Mouse (Mus musculus): ENCODE measurements around the gene Rps6kl1. TPM values are rescaled to one million over a fixed set of nuclear protein-coding genes. Genes with fewer than 3 reads are reported as not detected.

Gene Rps6kl1
- total RNA-seq (2017) = 0.19 TPM in 1 of 3 replicates, not detected in the others

- 0 out of 2 replicates have a peak, but pooled peaks have one; percentile 19 for ATAC-seq (replicated peaks; ENCODE audit: insufficient number of reproducible peaks, low FRiP score, low TSS enrichment, poor library complexity, severe bottlenecking)
These were observed at the start of gene Rps6kl1 for GRCm38 (mm10) chr12:85151002-85151774. Gene Rps6kl1 (minus strand): TSS chr12:85151264.

DNA sequence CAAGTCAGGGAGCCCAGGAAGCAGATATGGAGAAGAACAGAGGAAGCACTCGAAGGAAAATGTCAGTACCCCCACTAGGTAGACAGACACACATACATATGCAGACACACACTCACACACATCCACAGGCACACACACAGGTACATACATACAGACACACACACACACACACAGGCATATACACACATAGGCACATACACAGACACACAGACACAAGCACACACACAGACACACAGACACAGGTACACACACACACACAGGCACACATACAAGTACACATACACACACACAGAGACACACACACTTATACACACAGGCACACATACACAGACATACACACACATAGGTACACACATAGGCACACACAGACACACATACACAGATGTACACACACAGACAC, 48.9 kb upstream of the Rps6kl1 start:
- ATAC-seq (replicated peaks; ENCODE audit: insufficient number of reproducible peaks, low FRiP score, low TSS enrichment, poor library complexity, severe bottlenecking) = no peak

DNA sequence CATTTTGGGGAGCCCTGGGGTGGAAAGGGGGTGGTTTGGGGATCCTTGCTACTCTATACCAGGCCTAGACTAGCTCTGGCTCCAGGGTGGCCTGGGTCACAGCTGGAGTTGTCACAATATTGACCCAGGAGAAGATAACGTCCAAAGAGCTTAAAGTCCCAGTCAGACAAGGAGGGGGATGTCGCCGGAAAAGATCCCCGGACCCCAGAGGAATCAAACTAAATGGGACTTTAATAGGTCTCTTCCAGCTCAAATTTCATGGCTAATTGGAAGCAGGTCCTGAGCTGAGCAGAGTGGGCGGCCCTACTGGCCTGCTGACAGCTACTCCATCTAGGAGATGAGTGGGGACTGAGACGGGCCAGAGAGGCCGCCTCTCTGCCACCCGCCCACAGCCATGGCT, 46.9 kb upstream of the Rps6kl1 start:
- ATAC-seq (replicated peaks; ENCODE audit: insufficient number of reproducible peaks, low FRiP score, low TSS enrichment, poor library complexity, severe bottlenecking) = no peak

- ATAC-seq (replicated peaks; ENCODE audit: insufficient number of reproducible peaks, low FRiP score, low TSS enrichment, poor library complexity, severe bottlenecking) = no peak
These were observed 46.3 kb upstream of the Rps6kl1 start for GRCm38 (mm10) chr12:85197371-85197770.

DNA sequence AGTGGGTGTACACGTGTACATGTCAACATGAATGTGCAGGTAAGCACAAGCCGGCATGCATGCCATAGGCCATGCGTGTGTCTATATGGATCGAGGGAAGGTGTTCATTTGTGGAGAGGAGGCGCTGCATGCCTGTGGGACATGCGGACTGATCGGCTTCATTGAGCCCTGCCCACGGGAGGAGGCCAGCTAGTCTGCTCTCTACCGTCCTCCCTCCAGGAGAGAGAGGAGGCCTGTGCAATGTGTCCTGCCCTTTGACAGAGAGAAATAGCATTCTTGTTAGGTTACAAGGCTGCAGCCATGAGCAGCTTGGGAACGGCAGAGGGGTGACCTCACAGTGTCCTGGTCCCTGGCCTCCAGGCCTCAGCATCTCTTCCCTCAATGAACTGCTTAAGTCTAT, 45.1 kb upstream of the Rps6kl1 start:
- ATAC-seq (replicated peaks; ENCODE audit: insufficient number of reproducible peaks, low FRiP score, low TSS enrichment, poor library complexity, severe bottlenecking) = no peak

- no peak for ATAC-seq (replicated peaks; ENCODE audit: insufficient number of reproducible peaks, low FRiP score, low TSS enrichment, poor library complexity, severe bottlenecking)
These were observed 44.0 kb upstream of the Rps6kl1 start for GRCm38 (mm10) chr12:85195086-85195485.

GRCm38 (mm10) chr12:85194623-85195018, 43.6 kb upstream of the Rps6kl1 start:
- ATAC-seq (replicated peaks; ENCODE audit: insufficient number of reproducible peaks, low FRiP score, low TSS enrichment, poor library complexity, severe bottlenecking) = no peak

- ATAC-seq (replicated peaks; ENCODE audit: insufficient number of reproducible peaks, low FRiP score, low TSS enrichment, poor library complexity, severe bottlenecking) = no peak
These were observed 43.0 kb upstream of the Rps6kl1 start for GRCm38 (mm10) chr12:85193923-85194622.

- no peak for ATAC-seq (replicated peaks; ENCODE audit: insufficient number of reproducible peaks, low FRiP score, low TSS enrichment, poor library complexity, severe bottlenecking)
These were observed 42.1 kb upstream of the Rps6kl1 start for GRCm38 (mm10) chr12:85193146-85193545.

GRCm38 (mm10) chr12:85192461-85193108, 41.5 kb upstream of the Rps6kl1 start:
- ATAC-seq (replicated peaks; ENCODE audit: insufficient number of reproducible peaks, low FRiP score, low TSS enrichment, poor library complexity, severe bottlenecking) = peak; percentile 65

DNA sequence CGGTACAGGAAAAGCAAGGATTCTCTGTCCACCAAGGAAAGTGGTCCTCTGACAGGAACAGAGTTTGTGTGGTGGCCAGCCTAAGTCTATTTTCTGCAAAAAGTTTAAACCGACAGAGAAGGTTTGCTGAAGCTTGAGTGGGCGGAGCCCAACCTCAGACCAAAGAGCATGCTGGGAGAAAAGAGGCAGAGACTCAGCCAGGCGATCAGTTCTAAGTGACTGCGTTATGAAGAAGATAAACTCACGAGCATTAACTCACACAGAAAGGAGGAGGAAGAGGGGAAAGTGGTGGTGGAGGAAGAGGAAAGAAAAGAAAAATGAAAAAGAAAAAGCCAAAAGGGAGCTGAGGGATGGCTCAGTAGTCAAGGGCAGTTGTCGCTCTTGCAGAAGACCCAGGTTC, 39.2 kb upstream of the Rps6kl1 start:
- no peak for ATAC-seq (replicated peaks; ENCODE audit: insufficient number of reproducible peaks, low FRiP score, low TSS enrichment, poor library complexity, severe bottlenecking)

DNA sequence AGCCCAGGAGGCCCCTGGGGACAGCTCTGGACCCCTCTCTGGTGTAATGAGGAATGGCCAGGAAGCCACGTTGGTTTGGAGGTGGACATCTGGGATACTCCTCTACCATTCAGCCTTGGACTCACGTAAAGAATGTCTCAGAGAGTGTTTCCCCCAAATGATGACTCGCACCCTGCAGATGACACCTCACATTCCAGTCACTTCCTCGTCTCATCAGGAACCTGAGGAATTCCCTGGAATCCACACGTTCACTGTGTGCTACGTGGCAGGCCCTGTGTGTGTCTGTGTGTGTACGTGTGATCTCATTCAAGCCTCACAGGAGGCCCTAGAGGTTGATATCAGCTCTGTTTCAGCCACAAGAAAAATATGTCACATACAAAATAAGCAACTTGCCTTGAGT, 35.3 kb upstream of the Rps6kl1 start:
- ATAC-seq (replicated peaks; ENCODE audit: insufficient number of reproducible peaks, low FRiP score, low TSS enrichment, poor library complexity, severe bottlenecking) = no peak

GRCm38 (mm10) chr12:85185810-85186209, 34.7 kb upstream of the Rps6kl1 start:
- no peak for ATAC-seq (replicated peaks; ENCODE audit: insufficient number of reproducible peaks, low FRiP score, low TSS enrichment, poor library complexity, severe bottlenecking)

GRCm38 (mm10) chr12:85184118-85184517, 33.1 kb upstream of the Rps6kl1 start:
- no peak for ATAC-seq (replicated peaks; ENCODE audit: insufficient number of reproducible peaks, low FRiP score, low TSS enrichment, poor library complexity, severe bottlenecking)

DNA sequence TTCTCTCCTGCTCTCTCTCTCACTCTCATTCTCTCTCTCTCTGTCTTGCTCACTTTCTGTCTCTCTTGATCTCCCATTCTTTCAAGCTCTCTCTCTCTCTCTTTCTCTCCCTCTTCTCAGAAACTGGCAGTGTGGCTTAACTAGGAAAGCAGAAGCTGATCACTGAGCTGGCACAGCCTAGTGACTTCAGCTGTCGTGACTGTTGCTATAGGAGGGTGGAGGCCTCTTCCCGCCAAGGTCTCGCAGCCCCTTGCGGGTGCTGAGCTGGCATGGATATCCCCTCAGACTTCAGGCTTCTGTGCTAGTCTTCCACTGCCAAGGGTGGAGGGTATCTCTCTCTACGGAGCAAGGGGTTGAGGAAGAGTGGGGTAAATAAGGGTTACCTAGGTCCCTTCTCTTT, 31.8 kb upstream of the Rps6kl1 start:
- ATAC-seq (replicated peaks; ENCODE audit: insufficient number of reproducible peaks, low FRiP score, low TSS enrichment, poor library complexity, severe bottlenecking) = no peak

DNA sequence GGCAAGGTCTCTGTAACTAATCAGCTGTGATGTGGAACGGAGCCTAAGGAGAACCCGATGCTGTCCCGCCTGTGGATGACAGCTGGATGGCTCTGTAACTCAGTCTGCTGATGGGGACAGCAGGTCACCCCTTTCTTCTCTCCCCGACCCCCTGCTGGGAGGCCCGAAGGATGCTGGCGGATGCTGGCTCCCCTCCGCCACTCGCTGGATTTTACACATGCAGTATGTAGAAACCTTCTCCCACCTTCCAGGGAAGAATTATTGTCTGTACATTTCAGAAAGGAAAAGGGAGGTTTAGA, 31.2 kb upstream of the Rps6kl1 start:
- ATAC-seq (replicated peaks; ENCODE audit: insufficient number of reproducible peaks, low FRiP score, low TSS enrichment, poor library complexity, severe bottlenecking) = no peak

- no peak for ATAC-seq (replicated peaks; ENCODE audit: insufficient number of reproducible peaks, low FRiP score, low TSS enrichment, poor library complexity, severe bottlenecking)
These were observed 30.6 kb upstream of the Rps6kl1 start for GRCm38 (mm10) chr12:85181475-85182344.

DNA sequence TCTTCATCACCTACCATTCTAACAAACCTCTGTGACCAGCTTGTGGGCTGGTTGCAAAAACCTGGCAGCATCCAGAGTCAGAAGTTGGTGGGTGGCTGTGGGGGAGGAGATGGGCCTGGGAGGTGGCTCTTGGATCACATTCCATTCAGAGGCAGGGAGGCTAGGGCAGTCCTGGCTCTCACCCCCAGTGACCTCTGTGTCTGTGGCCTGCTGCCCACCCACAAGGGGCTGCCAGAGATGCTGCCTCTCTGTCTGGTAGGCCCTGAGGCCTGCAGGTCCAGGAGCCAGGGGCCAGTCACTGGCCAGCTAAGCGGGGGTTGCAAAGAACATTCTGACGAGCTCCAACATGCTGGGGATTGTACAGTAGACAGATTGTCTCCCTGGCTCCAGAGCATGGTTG, 27.2 kb upstream of the Rps6kl1 start:
- ATAC-seq (replicated peaks; ENCODE audit: insufficient number of reproducible peaks, low FRiP score, low TSS enrichment, poor library complexity, severe bottlenecking) = no peak

DNA sequence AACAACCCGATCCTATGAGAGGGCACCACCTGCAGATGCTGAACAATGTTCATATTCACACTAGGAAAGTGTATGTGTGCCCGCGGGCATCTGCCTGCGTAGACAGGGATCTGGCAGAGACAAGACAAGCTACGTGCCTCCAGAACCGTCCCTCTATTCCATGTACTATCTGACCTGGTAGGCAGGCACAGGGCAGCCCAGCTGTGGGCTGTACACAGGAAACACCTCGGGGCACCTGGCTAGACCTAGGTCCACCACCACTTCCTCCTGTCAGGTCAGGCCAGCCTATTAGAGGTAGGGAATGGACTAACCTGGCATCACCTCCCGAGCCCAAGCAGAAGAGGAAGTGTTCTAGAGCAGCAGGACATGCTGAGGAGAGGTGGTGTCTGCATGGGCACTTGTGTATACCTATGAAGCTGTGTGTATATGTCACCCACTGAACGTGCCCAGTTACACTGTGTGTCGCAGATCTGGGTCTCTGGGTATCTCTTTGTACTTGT, 26.7 kb upstream of the Rps6kl1 start, which contains the start of gene Pgf:
Pgf (minus strand) TSS at position 51 of the 500 bp plus-strand sequence.
- ATAC-seq (replicated peaks; ENCODE audit: insufficient number of reproducible peaks, low FRiP score, low TSS enrichment, poor library complexity, severe bottlenecking) = 0 out of 2 replicates have a peak, but pooled peaks have one; percentile 21
